Mouse (Mus musculus) liver, adult 2 months (tissue): ENCODE results near the gene Tnks1bp1.

ENCODE experiments used
- CTCF ChIP-seq: fragments of 200-500 bp; IDR thresholded peaks from 2 replicates; pipeline ENCODE4 v1.5.1; 2011; ENCODE audit warnings: low read depth, low read length, control low read depth
- POLR2A ChIP-seq: fragments of 200-500 bp; IDR thresholded peaks from 2 replicates; pipeline ENCODE4 v1.6.1; 2011; ENCODE audit warnings: low read length, control low read depth; ENCODE audit not compliant: insufficient read depth; ENCODE audit errors: extremely low read depth

DNA sequence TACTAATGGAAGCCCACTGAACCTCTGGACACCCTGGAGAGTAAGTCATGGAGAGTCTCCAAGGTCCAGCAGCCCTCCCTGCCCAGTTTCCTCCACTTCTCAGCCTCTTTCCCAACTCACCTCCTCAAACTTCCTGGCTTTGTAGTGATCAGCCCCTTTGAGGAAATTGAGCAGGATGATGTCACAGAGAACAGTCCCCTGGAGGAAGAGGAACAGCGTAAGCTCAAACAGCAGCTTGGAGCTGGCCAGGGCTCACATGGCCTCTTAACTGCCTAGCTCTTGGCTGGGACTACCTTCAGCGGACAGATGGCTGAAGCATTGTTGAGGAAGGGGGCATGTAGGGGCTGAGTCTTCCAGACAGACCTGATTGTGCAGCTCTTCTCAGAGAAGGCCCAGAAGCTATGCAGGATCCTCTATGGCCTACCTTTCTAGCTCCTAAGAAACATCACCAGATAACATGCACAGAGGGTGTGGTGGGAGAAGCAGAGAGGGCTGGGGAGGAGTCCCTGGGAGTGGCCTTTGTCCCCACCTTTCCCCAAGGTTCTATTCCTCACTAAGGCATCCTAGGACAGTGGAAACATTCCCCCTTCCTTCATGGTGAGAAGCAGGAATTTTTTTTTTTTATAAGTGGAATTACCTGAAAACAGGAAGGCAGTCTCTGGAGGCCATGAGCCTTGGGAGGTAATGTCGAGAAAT, 48.2 kb upstream of the Tnks1bp1 start:
- no peak for TF ChIP-seq POLR2A
- no peak for TF ChIP-seq CTCF
